ENCODE assay signal across 13 mouse cellular contexts in the genomic region with DNA sequence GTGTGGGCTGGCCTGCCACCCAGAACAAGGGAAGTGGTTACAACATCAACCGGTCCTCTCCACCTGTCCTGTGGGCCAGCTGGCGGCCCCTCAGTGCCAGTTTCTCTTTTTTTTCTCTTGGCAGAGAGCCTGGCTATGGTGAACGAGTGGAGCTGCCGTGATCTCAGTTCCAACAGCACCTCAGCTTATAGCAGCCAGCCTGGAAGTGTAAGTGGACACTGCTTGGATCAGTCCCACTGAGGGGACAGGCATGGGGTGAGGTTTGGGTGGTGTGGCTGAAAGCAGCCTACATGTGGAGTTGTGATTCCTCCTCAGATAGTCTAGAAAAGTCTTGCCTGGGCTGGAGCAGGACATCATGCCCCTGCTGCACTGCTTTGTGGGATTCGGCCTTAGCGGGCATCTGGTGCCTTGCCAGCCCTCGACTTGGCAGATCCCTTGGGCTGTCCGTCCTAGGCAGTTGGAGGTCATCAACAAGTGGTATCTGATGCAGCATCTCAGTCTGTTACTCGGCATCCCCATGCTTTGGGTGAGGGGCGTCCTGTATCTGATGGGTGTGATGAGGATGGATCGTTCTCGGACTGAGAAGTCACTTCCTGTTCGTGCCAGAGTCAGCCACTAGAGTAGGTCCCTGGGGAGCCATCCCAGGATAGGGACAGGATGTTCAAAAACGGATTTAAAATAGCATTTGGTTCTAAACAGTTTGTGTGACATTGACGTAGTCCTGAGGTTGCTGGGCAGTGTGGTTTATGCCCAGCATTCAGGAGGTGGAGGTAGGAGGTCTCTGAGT. TPM values are rescaled to one million over a fixed set of nuclear protein-coding genes. Genes with fewer than 3 reads are reported as not detected.
A peak's percentile ranks its signal among the peaks of the same experiment; 100 is the strongest.
DNase-seq lines count a peak whose midpoint lies in the region; ATAC-seq and TF ChIP-seq lines count a peak whose summit lies in the region.
"Had no signal": no experiment of that assay in that cellular context is flagged by ENCODE, and none has a peak within 500 bp of the region (broad histone marks: within the 10 kb centered on the region; RNA-seq: fewer than 3 reads in every experiment).

No protein-coding gene starts in this region.

- H3K9ac ChIP-seq in kidney, embryonic 16.5 days (replicated peaks; ENCODE audit: low read length), result no peak overlapping the region; the same call in 1 of the 2 replicates
- H3K9ac ChIP-seq in lung, postnatal 0 days (replicated peaks; ENCODE audit: low read depth), result no peak overlapping the region

- no peak for ATAC-seq in kidney, embryonic 16.5 days (ENCODE audit: low FRiP score, low TSS enrichment)
- ATAC-seq in lung, postnatal 0 days, result peak; percentile 67
- ATAC-seq in monocyte, adult 5-6 weeks (replicated peaks; ENCODE audit: insufficient number of reproducible peaks, low FRiP score, low TSS enrichment, poor library complexity, severe bottlenecking), result no peak

- H3K4me1 ChIP-seq in kidney, embryonic 16.5 days (ENCODE audit: insufficient read depth, low read length), result no peaks in the 10 kb centered on the region
- no peaks in the 10 kb centered on the region for H3K4me1 ChIP-seq in lung, postnatal 0 days (ENCODE audit: insufficient read depth, low read depth, low read length)

- WGBS in kidney, embryonic 16.5 days, result 79% methylated on average over 15 of the region's 15 CpGs
- 75% methylated on average over 15 of the region's 15 CpGs for WGBS in lung, postnatal 0 days

- no peak for TF ChIP-seq EP300 in lung, postnatal 0 days (IDR thresholded peaks at IDR 0.05)

- H3K4me2 ChIP-seq in kidney, embryonic 16.5 days (replicated peaks; ENCODE audit: low read depth, low read length), result no peak overlapping the region
- H3K4me2 ChIP-seq in lung, postnatal 0 days (replicated peaks; ENCODE audit: low read depth, low read length), result no peak overlapping the region

- no peak overlapping the region for H3K27ac ChIP-seq in kidney, embryonic 16.5 days (ENCODE audit: low read length)
- 0 out of 2 replicates have a peak overlapping the region, but pooled peaks have one; percentile 8 for H3K27ac ChIP-seq in lung, postnatal 0 days (ENCODE audit: low read length)

- H3K9me3 ChIP-seq in kidney, embryonic 16.5 days (ENCODE audit: low read length), result no peaks in the 10 kb centered on the region
- no peaks in the 10 kb centered on the region for H3K9me3 ChIP-seq in lung, postnatal 0 days (ENCODE audit: low read length)

- H3K27me3 ChIP-seq in kidney, embryonic 16.5 days (ENCODE audit: insufficient read depth, low read length), result no peaks in the 10 kb centered on the region
- no peaks in the 10 kb centered on the region for H3K27me3 ChIP-seq in lung, postnatal 0 days (replicated peaks; ENCODE audit: insufficient read depth, low read length)

- peaks cover 78% of the 10 kb centered on the region for H3K36me3 ChIP-seq in kidney, embryonic 16.5 days (ENCODE audit: insufficient read depth, low read length)
- peaks cover 69% of the 10 kb centered on the region for H3K36me3 ChIP-seq in lung, postnatal 0 days (ENCODE audit: insufficient read depth, low read length)

- peak; percentile 59 for DNase-seq in kidney, adult 18-20 months
- peak; percentile 91 for DNase-seq in cerebellum, adult 11-12 months
- DNase-seq in gastrocnemius, adult 8-10 months (ENCODE audit: low spot score in 2 of 2), result peak; percentile 57 to 59
- DNase-seq in lung, postnatal 0 days (ENCODE audit: low spot score), result peak; percentile 22
- DNase-seq in T-cell, adult 2 months (ENCODE audit: low spot score), result no peak
- DNase-seq in left cerebral cortex, postnatal 4 days, result no peak
- DNase-seq: right cerebral cortex, postnatal 4 days; thymus, postnatal 25 days had no signal

- intact Hi-C loops in left cerebral cortex, postnatal 4 days (cut with DNase I), result no loop called here

- no peak for TF ChIP-seq CTCF in lung, postnatal 0 days (IDR thresholded peaks at IDR 0.05)

- H3K4me3 ChIP-seq in kidney, embryonic 16.5 days (ENCODE audit: low read length), result no peak overlapping the region
- no peak overlapping the region for H3K4me3 ChIP-seq in lung, postnatal 0 days (ENCODE audit: low read depth, low read length)

RNA-seq across cellular contexts. Expression of a gene that starts 22.7 kb away (rescaled TPM):
- 10.4 and 10.9 TPM in 2 replicates for polyA plus RNA-seq in kidney, embryonic 16.5 days (2015; fragmentation: Nextera tagmentation; extraction: Ambion mirVana)
- total RNA-seq in gastrocnemius, adult 8-10 months (2022), result 1 to 10 TPM; 3.2 to 5.4 (median 4.3) TPM
- 7.0 and 7.8 TPM in 2 replicates for polyA plus RNA-seq in lung, postnatal 0 days (2015; fragmentation: Nextera tagmentation; extraction: Ambion mirVana)
- 14.3 to 29.9 TPM (median 22.5 TPM) in 3 replicates for total RNA-seq in monocyte, adult 5-6 weeks (2017)
- total RNA-seq in left cerebral cortex, postnatal 4 days (2021), result 10 to 100 TPM; 23.5 to 26.9 TPM

RNA-seq across cellular contexts. Expression of a gene that starts 26.5 kb away (rescaled TPM):
- 34.4 and 35.6 TPM in 2 replicates for polyA plus RNA-seq in kidney, embryonic 16.5 days (2015; fragmentation: Nextera tagmentation; extraction: Ambion mirVana)
- 10 to 100 TPM; 13.8 to 15.5 (median 14.8) TPM for total RNA-seq in gastrocnemius, adult 8-10 months (2022)
- 18.5 and 19.5 TPM in 2 replicates for polyA plus RNA-seq in lung, postnatal 0 days (2015; fragmentation: Nextera tagmentation; extraction: Ambion mirVana)
- 7.0 to 11.0 TPM (median 9.3 TPM) in 3 replicates for total RNA-seq in monocyte, adult 5-6 weeks (2017)
- 10 to 100 TPM; 16.8 to 18.6 TPM for total RNA-seq in left cerebral cortex, postnatal 4 days (2021)

RNA-seq across cellular contexts. Expression of a gene that starts 29.1 kb away (rescaled TPM):
- polyA plus RNA-seq in kidney, embryonic 16.5 days (2015; fragmentation: Nextera tagmentation; extraction: Ambion mirVana), result 51.2 and 56.6 TPM in 2 replicates
- total RNA-seq in gastrocnemius, adult 8-10 months (2022), result 10 to 100 TPM; 12.8 to 17.2 (median 14.8) TPM
- 68.3 and 74.5 TPM in 2 replicates for polyA plus RNA-seq in lung, postnatal 0 days (2015; fragmentation: Nextera tagmentation; extraction: Ambion mirVana)
- 27.2 to 58.6 TPM (median 49.2 TPM) in 3 replicates for total RNA-seq in monocyte, adult 5-6 weeks (2017)
- 10 to 100 TPM; 54.6 to 56.0 TPM for total RNA-seq in left cerebral cortex, postnatal 4 days (2021)

RNA-seq across cellular contexts. Expression of a gene that starts 29.1 kb away (rescaled TPM):
- polyA plus RNA-seq in kidney, embryonic 16.5 days (2015; fragmentation: Nextera tagmentation; extraction: Ambion mirVana), result 49.7 and 51.6 TPM in 2 replicates
- 10 to 100 TPM; 14.2 to 19.1 (median 15.6) TPM for total RNA-seq in gastrocnemius, adult 8-10 months (2022)
- polyA plus RNA-seq in lung, postnatal 0 days (2015; fragmentation: Nextera tagmentation; extraction: Ambion mirVana), result 33.0 and 37.2 TPM in 2 replicates
- total RNA-seq in monocyte, adult 5-6 weeks (2017), result 24.6 to 33.5 TPM (median 27.9 TPM) in 3 replicates
- total RNA-seq in left cerebral cortex, postnatal 4 days (2021), result 10 to 100 TPM; 29.7 to 33.8 TPM

RNA-seq across cellular contexts. Expression of a gene that starts 35.6 kb away (rescaled TPM):
- polyA plus RNA-seq in kidney, embryonic 16.5 days (2015; fragmentation: Nextera tagmentation; extraction: Ambion mirVana), result not detected in 2 replicates
- not detected for total RNA-seq in gastrocnemius, adult 8-10 months (2022)
- 5.9 and 6.4 TPM in 2 replicates for polyA plus RNA-seq in lung, postnatal 0 days (2015; fragmentation: Nextera tagmentation; extraction: Ambion mirVana)
- not detected in 3 replicates for total RNA-seq in monocyte, adult 5-6 weeks (2017)
- not detected for total RNA-seq in left cerebral cortex, postnatal 4 days (2021)
- total RNA-seq: gastrocnemius, postnatal 36 days; layer of hippocampus, postnatal 10 days had no signal
- polyA plus RNA-seq: liver, embryonic 16.5 days had no signal

Comparison
In these comparisons a context has a peak if more than half of its experiments do, and no peak if none do; other contexts are left out.
1. DNase-seq: peak in kidney, adult 18-20 months (single experiment), cerebellum, adult 11-12 months (single experiment), gastrocnemius, adult 8-10 months (2 of 2) and lung, postnatal 0 days (single experiment); none in T-cell, adult 2 months (single experiment) and left cerebral cortex, postnatal 4 days (single experiment).